Mouse (Mus musculus) layer of hippocampus, adult 8-10 months (tissue): Measurements from ENCODE around the gene E130308A19Rik. TPM values are rescaled to one million over a fixed set of nuclear protein-coding genes. Genes with fewer than 3 reads are reported as not detected.

Experiments
- DNase-seq, 2 experiments: peaks; one replicate each; pipeline ENCODE4 v3.0.0; 2022; ENCODE audit warnings: low spot score in 2 of 2
- total RNA-seq, 4 experiments: library from RNA; stranded (reverse); gene quantifications; 2 replicates each; pipeline ENCODE4 v1.2.4; 2022

E130308A19Rik gene
- total RNA-seq, 4 experiments from 2014 or later, result 11.6 to 16.6 (median 13.0) TPM

DNA sequence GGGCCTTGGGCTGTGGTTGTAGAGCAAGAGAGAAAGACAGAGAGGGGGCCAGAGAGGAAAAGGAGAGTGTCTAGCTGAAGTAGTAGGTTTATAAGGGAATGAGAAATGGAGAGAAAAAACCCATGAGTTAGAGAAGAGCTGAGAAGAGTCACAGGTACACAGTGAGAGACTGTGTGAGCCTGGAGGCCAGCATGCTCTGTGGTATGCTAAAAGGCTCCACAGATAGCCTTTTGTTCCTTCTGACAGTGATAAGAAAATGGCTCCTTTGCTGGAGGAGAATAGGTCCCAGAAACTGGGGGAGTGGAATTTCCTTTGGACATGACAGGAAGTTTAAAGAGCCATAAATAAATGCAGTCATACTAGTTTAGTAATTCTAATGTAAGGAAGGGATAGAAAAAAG, 13.2 kb downstream of the E130308A19Rik start:
- no peak for DNase-seq

DNA sequence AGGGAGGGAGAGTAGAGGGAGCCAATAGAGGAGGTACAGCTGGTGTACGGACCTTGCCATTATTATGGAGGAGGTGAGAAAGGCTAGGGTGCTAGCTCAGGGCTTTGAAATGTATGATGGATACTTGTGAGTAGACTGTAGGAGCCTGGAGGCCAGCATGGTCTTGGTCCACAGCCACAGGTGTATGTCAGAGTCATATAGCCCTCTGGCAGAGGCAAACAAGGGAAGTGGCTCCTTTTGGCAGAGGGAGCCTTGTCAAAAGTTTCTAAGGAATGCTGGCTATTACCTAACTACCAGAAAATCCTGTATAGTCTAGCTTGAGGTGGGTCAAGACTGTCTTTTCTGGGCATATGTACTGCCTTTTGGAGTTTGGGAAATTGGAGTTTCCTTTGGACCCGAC, 14.7 kb downstream of the E130308A19Rik start:
- DNase-seq, result no peak

DNA sequence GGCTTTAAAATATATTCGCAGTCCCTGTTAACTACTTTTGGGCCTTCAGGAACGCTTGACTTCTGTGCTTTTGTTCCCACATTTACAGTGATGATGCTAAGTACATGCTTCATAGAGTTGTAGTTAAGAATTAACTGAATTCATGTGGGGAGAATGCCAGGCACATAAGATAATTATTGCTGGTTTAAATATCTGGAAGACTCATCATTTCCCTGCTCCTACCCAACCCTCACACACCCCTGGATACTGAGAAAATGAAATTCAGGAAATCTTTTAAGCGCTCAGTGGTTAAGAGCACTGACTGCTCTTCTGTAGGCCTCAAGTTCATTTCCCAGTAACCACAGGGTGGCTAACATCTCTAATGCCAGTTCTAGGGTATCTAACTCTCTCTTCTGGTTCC, 16.0 kb downstream of the E130308A19Rik start:
- no peak for DNase-seq

DNA sequence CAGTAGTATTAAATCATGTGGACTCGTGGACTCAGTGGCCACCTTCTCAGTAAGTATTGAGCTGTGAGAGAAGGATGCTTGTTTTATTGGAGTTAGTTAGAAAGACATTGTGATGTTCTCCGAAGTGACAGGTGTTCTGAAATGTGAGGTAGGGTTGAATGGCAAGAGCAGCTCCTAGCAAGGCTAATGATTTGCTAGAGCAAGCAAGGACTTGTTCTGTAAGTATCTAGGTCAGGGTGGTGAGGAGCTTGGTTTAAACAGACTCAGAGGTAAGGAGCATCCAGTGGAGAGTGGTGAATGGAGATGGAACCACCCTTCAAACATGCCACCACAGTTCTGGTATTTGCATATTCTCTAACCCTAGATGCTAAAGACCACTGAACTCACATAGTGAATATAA, 16.6 kb downstream of the E130308A19Rik start:
- DNase-seq, result no peak

DNA sequence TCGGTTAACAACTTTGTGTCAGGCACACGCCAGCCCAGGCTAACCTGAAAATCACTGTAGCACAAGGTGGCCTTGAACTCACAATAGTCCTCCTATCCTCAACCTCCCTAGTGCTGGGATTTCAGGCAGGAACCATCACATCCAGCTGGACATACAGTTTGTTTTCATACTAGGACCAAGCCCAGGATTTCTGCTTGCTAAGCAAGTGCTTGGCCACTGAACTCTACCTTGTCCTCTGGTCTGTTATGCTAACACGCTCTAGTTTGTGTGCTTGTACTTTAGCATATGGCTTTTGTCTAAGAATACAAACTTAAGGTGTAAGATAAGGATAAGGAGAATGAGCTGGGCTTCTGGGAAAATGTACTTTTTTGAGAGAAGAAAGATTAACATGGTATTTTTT, 18.4 kb downstream of the E130308A19Rik start:
- DNase-seq, result no peak

DNA sequence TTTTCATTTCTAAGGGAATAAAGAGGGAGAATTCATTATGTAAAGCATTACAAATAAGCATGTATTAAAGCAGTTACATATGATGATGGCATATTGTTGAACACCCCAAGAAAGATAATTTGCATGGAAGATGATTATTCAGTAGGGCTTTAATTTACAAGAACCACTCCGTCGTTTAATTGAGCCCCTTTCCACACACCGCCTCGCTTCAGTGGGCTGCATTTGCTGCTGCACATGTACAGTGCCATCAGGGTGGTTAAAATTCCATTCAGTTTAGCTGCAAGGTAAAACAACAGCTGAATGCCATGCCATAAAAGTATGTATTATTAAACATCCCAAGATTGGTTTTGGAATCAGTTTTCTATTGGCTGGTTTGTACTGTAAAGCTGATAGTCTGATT, 19.0 kb downstream of the E130308A19Rik start:
- DNase-seq, result no peak

DNA sequence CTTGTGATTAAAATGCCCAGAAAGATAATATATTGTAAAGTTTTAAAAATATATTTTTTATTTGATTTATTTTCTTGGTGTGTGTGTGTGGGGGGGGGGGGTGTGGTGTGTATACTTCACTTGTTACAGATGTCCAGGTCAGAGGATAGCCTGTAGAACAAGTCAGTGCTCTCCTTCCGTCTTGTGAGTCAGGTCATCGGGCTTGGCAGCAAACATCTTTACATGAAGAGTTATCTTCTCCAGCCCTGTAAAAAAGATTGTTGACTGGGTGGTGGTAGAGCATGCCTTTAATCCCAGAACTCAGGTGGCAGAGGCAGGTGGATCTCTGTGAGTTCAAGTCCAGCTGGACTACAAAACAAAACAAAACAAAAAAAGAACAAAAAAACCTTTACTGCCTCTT, 19.6 kb downstream of the E130308A19Rik start:
- no peak for DNase-seq

DNA sequence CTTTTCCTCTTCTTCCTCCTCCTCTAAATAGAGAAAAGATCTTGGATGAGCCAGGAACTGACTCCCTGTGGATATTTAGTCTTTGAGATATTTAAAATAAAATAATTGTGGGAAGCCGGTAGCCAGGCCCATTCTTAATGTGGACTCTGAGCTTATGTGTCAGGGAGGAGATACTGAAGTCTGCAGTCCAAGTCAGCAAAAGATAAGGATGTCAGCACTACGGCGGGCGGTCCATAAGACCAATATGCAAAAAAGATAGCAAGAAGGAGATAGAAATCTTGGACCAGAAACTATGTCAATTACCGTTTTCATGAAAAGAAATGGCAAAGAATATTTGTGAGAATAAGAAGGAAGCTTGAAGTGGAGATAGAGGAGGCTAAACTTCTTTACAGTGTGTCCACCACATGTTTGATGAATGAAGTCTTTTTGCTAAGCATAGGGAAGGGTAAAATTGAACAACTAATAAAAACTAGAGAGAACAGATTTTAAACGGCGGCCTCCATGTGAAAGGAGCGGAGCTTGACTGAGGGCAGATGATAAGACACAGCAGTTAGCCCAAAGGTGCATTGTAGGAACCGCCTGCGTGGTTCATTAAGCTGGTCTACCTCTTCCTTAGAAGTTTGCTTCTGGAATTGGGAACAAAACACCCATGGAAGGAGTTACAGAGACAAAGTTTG, 20.1 kb downstream of the E130308A19Rik start:
- no peak for DNase-seq

DNA sequence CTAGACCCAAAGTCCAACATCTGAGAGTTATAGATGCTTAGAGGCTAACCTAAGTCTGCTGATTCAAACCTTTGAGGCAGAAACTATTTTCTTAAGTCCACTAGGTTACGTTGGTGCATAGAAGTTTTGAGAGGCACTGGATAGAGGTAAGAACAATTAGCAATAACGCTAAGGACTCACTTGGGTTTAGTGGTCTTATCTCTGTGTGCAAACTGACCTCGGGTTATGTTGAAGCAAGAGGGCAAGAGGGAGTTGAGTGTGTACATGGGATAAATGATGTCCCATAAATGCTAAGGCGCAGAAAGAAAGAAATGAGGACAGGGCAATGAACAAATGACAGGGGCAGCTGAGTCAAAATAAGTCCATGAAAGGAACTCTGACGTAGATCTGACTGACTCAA, 23.1 kb downstream of the E130308A19Rik start:
- DNase-seq, result no peak

DNA sequence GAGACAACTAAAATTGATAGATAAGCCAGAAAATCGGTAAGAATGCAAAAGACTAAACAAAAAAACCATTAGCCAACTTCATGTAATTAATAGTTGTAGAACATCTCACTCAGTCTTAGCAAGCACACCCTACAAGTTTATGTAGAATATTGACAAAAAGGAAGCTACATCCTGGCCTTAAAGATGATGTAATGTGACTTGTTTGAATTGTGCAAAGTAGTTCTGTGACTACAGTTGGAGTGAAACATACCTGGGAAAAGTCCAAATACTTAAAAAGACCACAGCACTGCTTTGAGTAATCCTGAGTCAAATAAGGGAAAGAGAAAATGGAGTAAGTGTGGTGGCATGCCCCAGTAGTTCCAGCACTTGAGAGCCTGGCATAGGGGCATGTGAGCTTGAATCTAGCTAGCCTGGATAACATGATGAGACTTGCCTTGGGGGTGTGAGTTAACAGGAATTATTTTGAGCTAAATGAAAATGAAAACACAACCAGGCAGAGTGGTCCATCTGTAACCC, 26.2 kb downstream of the E130308A19Rik start:
- DNase-seq, result no peak

DNA sequence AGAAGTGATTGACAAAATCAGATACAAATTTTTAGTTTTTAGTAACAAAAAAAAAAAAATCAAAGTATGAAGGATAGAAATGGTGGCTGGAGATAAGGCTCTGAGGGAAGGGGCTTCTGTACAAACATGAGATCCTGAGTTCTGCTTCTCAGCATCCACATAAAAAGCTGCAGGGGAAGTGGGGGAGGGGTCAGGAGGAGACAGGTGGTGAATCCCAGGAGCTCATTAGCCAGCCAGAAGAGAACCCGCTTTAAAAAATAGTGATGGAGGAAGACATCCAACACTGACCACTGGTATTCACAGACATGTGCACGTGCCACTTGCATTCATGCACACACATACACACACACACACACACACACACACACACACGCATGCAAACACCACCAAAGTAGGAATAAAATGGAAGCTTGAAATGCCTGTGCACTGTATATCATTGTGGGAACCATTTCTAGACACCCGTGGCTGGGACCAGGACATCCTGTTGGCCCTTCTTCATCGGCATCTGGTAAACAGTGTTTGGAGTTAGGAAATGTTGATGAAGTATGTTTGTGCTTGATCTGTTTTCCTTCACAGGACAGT, 30.1 kb downstream of the E130308A19Rik start:
- no peak for DNase-seq

DNA sequence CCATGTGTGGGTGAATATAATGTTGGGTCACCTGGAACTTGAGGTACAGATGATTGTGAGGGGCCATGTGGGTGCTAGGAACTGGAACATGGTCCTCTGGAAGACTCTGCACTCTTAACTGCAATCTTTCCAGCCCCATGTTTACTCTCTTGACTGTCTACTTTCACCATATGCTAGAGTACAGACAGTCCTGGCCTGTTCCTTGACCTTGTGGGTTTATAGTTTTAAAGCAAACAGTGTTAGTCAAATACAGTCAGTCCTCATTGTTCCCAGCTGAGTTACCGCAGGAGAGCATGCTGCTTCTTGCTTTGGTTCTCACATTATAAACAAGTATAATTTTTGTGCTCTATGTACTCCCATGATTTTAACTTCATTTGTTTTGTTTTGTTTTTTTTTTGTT, 36.2 kb downstream of the E130308A19Rik start:
- DNase-seq, result no peak

DNA sequence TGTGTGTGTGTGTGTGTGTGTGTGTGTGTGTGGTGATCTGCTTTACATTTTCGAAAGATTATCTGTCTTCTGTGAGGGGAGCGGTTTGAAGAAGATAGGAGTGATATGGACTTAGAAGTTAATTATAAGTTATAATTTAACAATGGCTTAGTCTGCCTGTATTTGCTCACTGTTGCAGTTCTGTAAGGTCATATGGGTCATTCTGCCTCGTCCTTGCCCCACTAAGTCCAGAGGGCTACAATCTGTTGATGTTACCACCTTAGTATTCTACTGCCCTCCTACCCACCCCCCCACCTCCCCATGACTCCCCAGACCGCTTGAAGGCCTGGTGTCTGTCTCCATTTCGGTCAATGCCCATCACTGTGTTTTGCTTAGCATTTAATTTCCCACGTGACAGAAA, 37.4 kb downstream of the E130308A19Rik start:
- DNase-seq, result no peak

DNA sequence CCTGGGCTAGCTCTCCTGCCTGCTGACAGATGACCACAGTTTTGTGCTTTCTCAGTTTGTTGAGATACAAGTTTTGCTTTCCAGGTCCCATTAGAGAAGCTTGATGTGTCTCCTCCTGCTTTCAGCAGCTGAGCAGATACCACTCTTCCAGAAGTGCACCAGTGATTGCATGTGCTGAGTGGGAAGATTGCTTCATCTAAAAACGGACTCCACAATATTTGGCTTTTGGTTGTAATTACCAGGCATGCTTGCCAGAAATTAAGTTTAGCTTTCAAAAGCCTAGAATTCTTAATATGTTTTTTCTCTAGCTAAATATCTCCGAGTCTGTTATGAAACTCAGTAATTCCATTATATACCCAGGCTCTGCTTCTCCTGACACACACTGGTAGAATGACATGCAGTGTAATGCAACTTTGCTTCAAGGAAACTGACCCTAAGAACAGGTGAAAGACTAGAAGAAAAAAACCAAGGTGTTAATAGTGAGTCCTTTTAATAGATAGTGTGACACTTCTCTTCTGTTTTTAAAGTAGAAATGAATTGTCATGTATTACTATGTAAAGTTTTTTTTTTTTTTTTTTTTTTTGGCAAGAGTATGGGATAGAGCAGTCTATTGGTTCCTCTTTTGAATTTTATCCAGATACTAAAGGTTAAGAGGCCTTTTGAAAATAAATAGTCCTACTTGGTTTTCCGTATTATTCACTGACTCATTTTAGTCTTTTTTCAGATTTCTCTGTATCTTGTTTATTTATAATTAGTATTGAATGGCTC, 40.7 kb downstream of the E130308A19Rik start:
- DNase-seq, result no peak

DNA sequence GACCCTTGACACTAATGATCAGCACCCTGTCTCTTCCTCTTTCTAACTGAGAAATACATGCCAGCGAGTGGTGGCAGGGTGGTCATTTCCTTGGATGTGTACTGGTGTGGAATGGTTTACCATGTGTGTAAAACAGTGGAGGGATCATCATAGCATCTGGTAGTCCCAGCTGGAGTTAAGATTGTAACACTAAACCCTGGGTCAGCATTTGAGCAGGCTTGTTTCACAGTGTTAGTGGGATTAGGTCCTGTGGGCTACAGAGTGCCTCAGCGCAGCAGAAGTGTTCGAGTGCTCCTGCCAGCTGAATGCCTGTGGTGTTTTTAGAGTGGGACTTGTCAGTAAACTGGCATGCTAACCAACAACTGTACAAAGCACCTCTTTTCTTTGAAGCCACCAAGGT, 42.0 kb downstream of the E130308A19Rik start:
- no peak for DNase-seq

DNA sequence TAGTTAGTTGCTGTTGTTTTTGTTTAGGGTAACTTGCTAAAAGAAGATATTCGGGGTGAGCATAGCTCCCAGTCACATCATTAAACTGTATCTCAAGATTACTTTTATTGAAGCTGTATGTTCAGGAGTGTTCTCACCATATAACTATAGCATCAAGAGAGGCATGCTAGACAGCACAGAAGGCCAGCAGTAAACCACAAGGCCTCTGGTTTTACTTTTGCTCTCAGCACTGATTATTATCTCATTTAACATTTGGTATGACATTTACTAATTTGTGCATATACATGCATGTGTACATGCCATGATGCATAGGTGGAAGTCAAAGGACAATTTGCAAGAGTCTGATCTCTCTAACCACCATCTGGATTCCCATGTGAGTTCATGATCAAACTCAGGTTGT, 43.1 kb downstream of the E130308A19Rik start:
- DNase-seq, result no peak

DNA sequence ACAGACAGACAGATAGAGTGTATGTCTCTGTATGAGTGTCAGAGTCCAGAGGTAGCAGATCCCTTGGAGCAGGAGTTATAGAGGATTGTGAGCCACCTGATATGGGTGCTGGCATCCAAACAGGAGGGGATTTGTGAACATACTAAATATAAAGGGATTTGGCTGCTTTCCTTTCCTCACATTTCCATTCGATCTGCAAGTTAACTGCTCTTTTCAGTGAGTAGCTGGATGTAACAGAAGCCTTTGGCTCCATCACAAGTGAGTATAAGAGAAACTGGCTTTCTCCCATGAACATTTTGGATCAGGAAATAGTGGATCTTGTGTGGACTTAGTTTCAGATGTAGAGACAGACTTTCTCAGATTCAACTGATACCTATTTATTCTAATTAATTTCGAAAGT, 44.0 kb downstream of the E130308A19Rik start:
- no peak for DNase-seq

DNA sequence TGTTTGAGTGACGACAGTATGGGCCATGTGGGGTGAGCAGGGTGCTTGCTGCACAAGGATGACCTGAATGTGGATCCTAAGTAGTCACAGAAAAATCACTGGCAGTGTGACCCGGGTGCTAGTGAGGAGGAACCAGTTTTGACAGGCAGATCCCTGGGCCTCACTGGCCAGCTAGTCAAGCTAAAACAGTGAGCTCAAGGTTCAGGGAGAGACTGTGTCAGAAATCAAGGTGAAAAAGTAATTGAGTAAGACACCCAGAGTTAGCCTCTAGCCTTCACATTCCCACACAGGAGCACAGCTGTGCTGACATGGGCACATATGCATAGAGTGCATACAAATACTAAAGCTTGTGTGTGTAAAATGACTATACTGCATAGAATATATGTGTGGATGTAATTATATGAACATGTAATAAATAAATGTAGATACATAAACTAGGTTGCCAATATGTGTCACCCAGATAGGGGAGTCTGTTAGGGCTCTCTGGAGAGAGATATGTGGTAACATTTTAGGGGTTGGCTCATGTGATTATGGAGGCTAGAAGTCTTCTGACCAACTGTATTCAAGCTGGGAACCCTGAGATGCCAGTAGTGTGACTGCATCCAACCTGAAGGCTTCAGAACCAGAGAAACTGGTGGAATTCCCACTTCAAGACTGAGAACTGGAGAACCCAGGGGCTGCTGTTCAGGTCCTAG, 47.6 kb downstream of the E130308A19Rik start:
- DNase-seq, result no peak

DNA sequence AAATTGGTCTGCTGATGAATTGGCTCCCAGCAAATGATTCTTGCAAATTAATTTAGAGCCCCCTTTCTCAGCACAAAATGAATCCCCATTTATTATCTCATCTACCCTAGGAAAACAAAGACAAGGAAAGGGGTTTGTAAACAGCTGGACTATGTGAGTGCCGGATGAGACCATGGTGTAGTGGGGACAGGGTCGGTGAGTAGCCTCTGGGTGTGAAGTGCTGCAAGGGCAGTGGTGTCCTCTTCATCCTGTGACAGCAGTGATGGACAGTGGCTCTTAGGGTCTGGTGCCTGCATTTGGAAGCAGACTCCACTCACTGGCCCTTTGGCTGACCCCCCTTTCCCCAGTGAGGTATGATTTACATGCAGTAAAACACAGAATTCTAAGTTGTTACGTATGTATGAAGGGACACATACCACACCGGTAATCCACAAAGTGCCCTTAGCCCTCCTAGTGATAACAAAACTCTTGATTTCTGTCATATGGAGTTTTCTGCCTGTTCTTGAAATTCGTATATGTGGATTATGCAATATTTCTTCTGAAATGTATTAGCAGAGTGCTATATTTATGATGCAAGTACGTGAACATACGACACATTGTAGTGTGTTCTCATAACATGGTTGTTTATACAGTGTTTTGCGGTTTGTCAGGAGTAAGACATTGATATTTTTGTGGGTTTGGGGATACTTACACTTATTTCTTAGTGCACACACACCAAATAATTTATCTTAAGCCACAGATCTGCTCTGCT, 49.1 kb downstream of the E130308A19Rik start:
- DNase-seq, result no peak

DNA sequence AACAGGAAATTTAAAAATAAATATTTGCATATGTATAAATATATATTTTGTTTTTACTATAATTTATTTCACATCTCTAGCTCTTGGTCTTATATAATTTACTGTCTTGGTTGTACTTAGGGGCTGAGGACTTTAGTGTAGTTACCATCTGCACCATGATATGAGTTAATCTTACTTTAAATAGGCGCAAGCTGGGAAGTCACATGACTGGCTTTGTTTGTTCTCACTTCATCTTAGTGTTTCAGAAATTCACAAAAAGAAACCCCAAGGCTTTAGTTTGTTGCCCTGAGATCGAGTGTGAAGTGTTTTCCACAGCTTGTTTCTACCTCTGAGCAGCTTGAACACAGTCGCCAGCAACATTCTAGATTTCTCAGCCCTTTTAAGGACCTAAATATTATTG, 49.7 kb downstream of the E130308A19Rik start:
- no peak for DNase-seq

DNA sequence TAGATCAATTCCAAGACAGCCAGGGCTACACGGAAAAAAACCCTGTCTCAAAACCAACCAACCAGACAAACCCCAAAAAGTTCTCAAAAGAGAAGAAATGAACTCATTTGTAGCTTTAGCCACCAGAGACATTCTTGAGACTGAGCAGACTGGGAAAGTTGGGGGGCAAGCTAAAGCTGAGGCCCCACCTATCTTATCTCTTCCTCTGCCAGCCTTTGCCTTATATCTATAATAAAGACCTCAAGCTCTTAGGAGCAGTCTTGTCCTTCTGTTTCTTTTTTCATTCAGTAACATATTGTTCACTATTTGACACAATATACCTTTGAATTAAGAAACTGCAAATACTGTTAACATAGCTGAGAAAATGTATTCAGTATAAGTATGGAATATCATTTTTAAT, 55.4 kb downstream of the E130308A19Rik start:
- DNase-seq, result no peak
